Mouse (Mus musculus) testis, adult 2 months (tissue): ENCODE results near the gene Plekhg3.

ENCODE experiments used
- CTCF ChIP-seq: fragments of 200-500 bp; IDR thresholded peaks from 2 replicates; pipeline ENCODE4 v1.5.1; 2012; ENCODE audit warnings: low read depth, mild to moderate bottlenecking, inconsistent platforms, low read length, moderate library complexity; ENCODE audit not compliant: control insufficient read depth, insufficient read depth, insufficient replicate concordance
- POLR2A ChIP-seq: fragments of 200-500 bp; IDR thresholded peaks from 2 replicates; pipeline ENCODE4 v1.6.1; 2012; ENCODE audit warnings: low read depth, mild to moderate bottlenecking, inconsistent platforms, low read length, moderate library complexity; ENCODE audit not compliant: control insufficient read depth

DNA sequence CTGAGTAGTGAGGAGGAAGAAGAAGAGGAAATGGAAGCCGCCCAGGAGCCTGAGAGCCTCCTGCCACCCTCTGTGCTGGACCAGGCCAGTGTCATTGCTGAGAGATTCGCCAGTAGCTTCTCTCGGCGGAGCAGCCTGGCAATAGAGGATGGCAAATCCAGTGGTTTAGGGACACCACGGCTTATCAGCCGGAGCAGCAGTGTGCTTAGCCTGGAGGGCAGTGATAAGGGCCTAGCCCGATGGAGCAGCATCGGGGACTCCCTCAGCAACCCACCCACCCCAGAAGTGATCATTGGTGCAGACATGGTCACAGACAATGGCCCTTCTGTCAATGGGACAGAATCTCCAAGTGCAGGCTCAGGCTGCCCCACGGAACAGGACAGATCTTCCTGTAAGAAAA is 45.4 kb downstream of the Plekhg3 start:
- TF ChIP-seq CTCF (no peak), POLR2A (no peak)
